Mouse (Mus musculus) activated CD4-positive, CD25-positive, alpha-beta regulatory T cell, adult 4 months (primary cell): ENCODE measurements at regions not wholly inside any gene's neighbourhood (a gene's known extent, or its start where the extent isn't known, plus 50 kb on each side); places are given as distances from the start of the nearest gene placed in this dataset.

Experiments used
- ATAC-seq: one replicate; pipeline ENCODE4 v1.8.0; 2017

GRCm38 (mm10) chr9:76734387-76734786, 167.5 kb upstream of the Fam83b start:
- ATAC-seq: no peak

- no peak for ATAC-seq
These were observed 166.9 kb upstream of the Fam83b start for GRCm38 (mm10) chr9:76733812-76734211.

- ATAC-seq: peak; percentile 40
These were observed 156.0 kb upstream of the Fam83b start for GRCm38 (mm10) chr9:76722881-76723280.

GRCm38 (mm10) chr9:76715852-76716251, 148.9 kb upstream of the Fam83b start:
- no peak for ATAC-seq

- ATAC-seq: no peak
These were observed 139.5 kb upstream of the Fam83b start for GRCm38 (mm10) chr9:76706451-76706850.

GRCm38 (mm10) chr9:76705786-76706185, 138.9 kb upstream of the Fam83b start:
- ATAC-seq: no peak

- no peak for ATAC-seq
These were observed 128.6 kb upstream of the Fam83b start for GRCm38 (mm10) chr9:76695547-76695946.

GRCm38 (mm10) chr9:76692976-76693375, 126.1 kb upstream of the Fam83b start:
- ATAC-seq: no peak

GRCm38 (mm10) chr9:76660848-76661247, 93.9 kb upstream of the Fam83b start:
- no peak for ATAC-seq

- ATAC-seq: no peak
These were observed 92.9 kb upstream of the Fam83b start for GRCm38 (mm10) chr9:76659798-76660197.

GRCm38 (mm10) chr9:76653311-76653710, 86.4 kb upstream of the Fam83b start:
- no peak for ATAC-seq

- no peak for ATAC-seq
These were observed 82.6 kb upstream of the Fam83b start for GRCm38 (mm10) chr9:76649484-76649883.

GRCm38 (mm10) chr9:76646383-76646782, 79.5 kb upstream of the Fam83b start:
- no peak for ATAC-seq
